Comparison of ENCODE assay signal across 26 mouse cellular contexts in the genomic region with DNA sequence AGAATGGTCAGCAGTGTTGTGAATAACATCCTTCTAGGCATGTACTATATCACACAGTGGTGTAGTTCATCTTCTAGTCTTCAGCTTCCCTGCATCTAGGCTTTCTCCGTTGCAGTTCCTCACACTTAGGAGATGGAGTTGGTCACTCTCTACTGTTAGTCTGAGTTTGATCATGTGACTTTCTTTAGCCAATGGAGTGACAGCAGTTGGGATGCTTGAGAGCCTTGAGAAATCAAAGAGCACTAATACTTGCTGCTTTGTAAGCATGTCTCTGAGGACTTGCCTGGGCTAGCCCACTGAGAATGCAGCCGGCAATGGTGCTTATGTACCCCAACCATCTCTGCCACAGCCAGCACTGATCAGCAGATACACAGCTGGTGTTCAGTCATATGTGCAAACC. TPM values are rescaled to one million over a fixed set of nuclear protein-coding genes. Genes with fewer than 3 reads are reported as not detected.
DNase-seq lines count a peak whose midpoint lies in the region; ATAC-seq and TF ChIP-seq lines count a peak whose summit lies in the region.
"Had no signal": no experiment of that assay in that cellular context is flagged by ENCODE, and none has a peak within 500 bp of the region (broad histone marks: within the 10 kb centered on the region; RNA-seq: fewer than 3 reads in every experiment).

No protein-coding gene starts in this region.

- peak; percentile 62 for DNase-seq in heart, embryonic 10.5 days (ENCODE audit: low spot score)
- DNase-seq in heart, postnatal 36 days, result no peak
- DNase-seq in CH12.LX (ENCODE audit: extremely low read depth) (peak; percentile 12), ES-E14 (ENCODE audit: low read depth, low spot score) (peak; percentile 6), ZHBTc4 (ENCODE audit: low read depth, low spot score) (peak; percentile 38)
- DNase-seq in embryo, embryonic 10.5 days (ENCODE audit: low spot score), result no peak
- no peak for DNase-seq in right cerebral cortex, postnatal 14 days
- DNase-seq: adrenal gland, adult 8-10 months; adrenal gland, postnatal 14 days; adrenal gland, postnatal 36 days; B cell, adult 2 months; cerebellum, adult 11-12 months; cerebellum, adult 2 months; cerebellum, adult 9-10 months; cerebellum, postnatal 10 days; cerebellum, postnatal 25 days; embryo, embryonic 11 days had no signal

- H3K9ac ChIP-seq in CH12.LX (ENCODE audit: insufficient read depth, low read depth) (no peak overlapping the region), ES-E14 (ENCODE audit: insufficient read depth, low read depth, low read length, poor library complexity, severe bottlenecking) (no peak overlapping the region)
- H3K9ac ChIP-seq: embryonic facial prominence, embryonic 13.5 days; embryonic facial prominence, embryonic 15.5 days; forebrain, embryonic 12.5 days had no signal

- H3K27me3 ChIP-seq in heart, embryonic 10.5 days (ENCODE audit: insufficient read depth, poor library complexity, severe bottlenecking), result no peaks in the 10 kb centered on the region
- H3K27me3 ChIP-seq in CH12.LX (replicated peaks), result no peaks in the 10 kb centered on the region
- H3K27me3 ChIP-seq: embryonic facial prominence, embryonic 13.5 days; embryonic facial prominence, embryonic 15.5 days; forebrain, embryonic 12.5 days had no signal

- no peaks in the 10 kb centered on the region for H3K36me3 ChIP-seq in heart, embryonic 10.5 days
- H3K36me3 ChIP-seq in CH12.LX (replicated peaks in 1 of 2; ENCODE audit: control insufficient read depth in 1 of 2, insufficient read depth in 1 of 2, low read length in 1 of 2) (no peaks in the 10 kb centered on the region), ES-E14 (ENCODE audit: control insufficient read depth, insufficient read depth, low read length, poor library complexity, severe bottlenecking) (no peaks in the 10 kb centered on the region)
- H3K36me3 ChIP-seq: embryonic facial prominence, embryonic 13.5 days; embryonic facial prominence, embryonic 15.5 days; forebrain, embryonic 10.5 days; forebrain, embryonic 12.5 days had no signal

- TF ChIP-seq RAD21 in CH12.LX (IDR thresholded peaks at IDR 0.05; ENCODE audit: low read depth, low read length), result no peak

- no peaks in the 10 kb centered on the region for H3K9me3 ChIP-seq in heart, embryonic 10.5 days
- H3K9me3 ChIP-seq in CH12.LX (replicated peaks; ENCODE audit: low read length) (no peaks in the 10 kb centered on the region), ES-E14 (ENCODE audit: control insufficient read depth, insufficient read depth, low read depth, low read length) (no peaks in the 10 kb centered on the region)
- H3K9me3 ChIP-seq: embryonic facial prominence, embryonic 13.5 days; embryonic facial prominence, embryonic 15.5 days; forebrain, embryonic 10.5 days; forebrain, embryonic 12.5 days had no signal

- TF ChIP-seq POLR2A in CH12.LX (IDR thresholded peaks at IDR 0.05; ENCODE audit: low read depth, low read length), result no peak

- TF ChIP-seq CTCF in CH12.LX (conservative IDR thresholded peaks at IDR 0.05 in 1 of 2, IDR thresholded peaks at IDR 0.05 in 1 of 2; ENCODE audit: low read depth in 2 of 2, low read length in 2 of 2), result no peak

- no peaks in the 10 kb centered on the region for H3K79me2 ChIP-seq in CH12.LX (replicated peaks; ENCODE audit: control insufficient read depth, extremely low read depth, insufficient read depth, poor library complexity, severe bottlenecking)

- H3K4me1 ChIP-seq in heart, embryonic 10.5 days, result no peaks in the 10 kb centered on the region
- peaks cover 6 to 10% of the 10 kb centered on the region in 2 experiments; a peak in 2 of 4 replicates for H3K4me1 ChIP-seq in CH12.LX (ENCODE audit: control insufficient read depth in 1 of 2, insufficient read depth in 2 of 2)
- no peaks in the 10 kb centered on the region for H3K4me1 ChIP-seq in ES-E14 (ENCODE audit: control insufficient read depth in 2 of 2, insufficient read depth in 2 of 2, low read length in 2 of 2, poor library complexity in 1 of 2)
- H3K4me1 ChIP-seq: embryonic facial prominence, embryonic 13.5 days; embryonic facial prominence, embryonic 15.5 days; forebrain, embryonic 10.5 days; forebrain, embryonic 12.5 days had no signal

- no peak overlapping the region for H3K27ac ChIP-seq in heart, embryonic 10.5 days
- H3K27ac ChIP-seq in CH12.LX (ENCODE audit: insufficient read depth, low read depth) (no peak overlapping the region), ES-E14 (ENCODE audit: insufficient read depth, low read depth, low read length, poor library complexity, severe bottlenecking) (no peak overlapping the region)
- H3K27ac ChIP-seq: embryonic facial prominence, embryonic 13.5 days; embryonic facial prominence, embryonic 15.5 days; forebrain, embryonic 10.5 days; forebrain, embryonic 12.5 days had no signal

- in situ Hi-C loops in CH12.LX (cut with MboI; ENCODE audit: low pct_ligation_motif_present, low pct_unique_long_range_greater_than_20kb, low sequenced_read_pairs) (loop anchor here (25.0 kb wide), 1 partner anchor 100 kb away; no protein-coding TSS in a partner anchor), ES-E14 (cut with MboI; ENCODE audit: low sequenced_read_pairs in 2 of 2, unreplicated experiment in 2 of 2) (no loop called here)

- peak overlapping the region; percentile 37 for H3K4me2 ChIP-seq in CH12.LX (ENCODE audit: insufficient read depth, low read depth, poor library complexity, severe bottlenecking)
- H3K4me2 ChIP-seq: embryonic facial prominence, embryonic 13.5 days; embryonic facial prominence, embryonic 15.5 days; forebrain, embryonic 12.5 days had no signal

- WGBS in heart, embryonic 10.5 days, result 75% methylated on average over 2 of the region's 2 CpGs

- H3K4me3 ChIP-seq in heart, embryonic 10.5 days, result no peak overlapping the region
- H3K4me3 ChIP-seq in CH12.LX (replicated peaks in 1 of 3; ENCODE audit: low read depth in 2 of 3, low read length in 2 of 3, poor library complexity in 1 of 3), result no peak overlapping the region
- H3K4me3 ChIP-seq in ES-E14 (ENCODE audit: insufficient read depth in 1 of 2, low read depth in 1 of 2, low read length in 2 of 2, poor library complexity in 1 of 2, severe bottlenecking in 1 of 2), result no peak overlapping the region
- H3K4me3 ChIP-seq: embryonic facial prominence, embryonic 13.5 days; embryonic facial prominence, embryonic 15.5 days; erythroblast, embryonic 14.5 days; forebrain, embryonic 10.5 days; forebrain, embryonic 12.5 days had no signal

- intact Hi-C loops in heart, postnatal 36 days (cut with DNase I), result no loop called here

- TF ChIP-seq EP300 in CH12.LX (IDR thresholded peaks at IDR 0.05; ENCODE audit: low read length), result no peak

- ATAC-seq in activated CD4-positive, CD25-positive, alpha-beta regulatory T cell, adult 4 months, result no peak
- ATAC-seq: CD4-positive, CD25-positive, alpha-beta regulatory T cell, adult 4 months; forebrain, embryonic 14.5 days; forebrain, embryonic 16.5 days had no signal

- dilution Hi-C loops in CH12.LX (cut with MboI; ENCODE audit: extremely low pct_ligation_motif_present, extremely low pct_unique_long_range_greater_than_20kb, low sequenced_read_pairs), result no loop called here

TF ChIP-seq in CH12.LX, 34 proteins besides CTCF, POLR2A, EP300 and RAD21:
- TF ChIP-seq USF2 (conservative IDR thresholded peaks at IDR 0.05; ENCODE audit: low read depth, low read length), result peak; percentile 80
- TF ChIP-seq MAX (IDR thresholded peaks at IDR 0.05; ENCODE audit: low read length), result peak; percentile 79
- TF ChIP-seq JUN (IDR thresholded peaks at IDR 0.05; ENCODE audit: insufficient read depth, low read depth, low read length), result no peak
- no peak for TF ChIP-seq NELFE (IDR thresholded peaks at IDR 0.05; ENCODE audit: low read depth, low read length)
- TF ChIP-seq USF1 (IDR thresholded peaks at IDR 0.05; ENCODE audit: low read depth, low read length), result peak; percentile 72

TF ChIP-seq in ES-E14, 5 proteins besides CTCF, POLR2A, EP300 and RAD21:
- no peak for TF ChIP-seq ZNF384 (IDR thresholded peaks at IDR 0.05; ENCODE audit: low read depth, low read length)
- no peak for TF ChIP-seq HCFC1 (IDR thresholded peaks at IDR 0.05; ENCODE audit: borderline replicate concordance, insufficient read depth, low read length)
- no peak for TF ChIP-seq MAFK (IDR thresholded peaks at IDR 0.05; ENCODE audit: insufficient read depth, low read depth, low read length)
- no peak for TF ChIP-seq CHD2 (IDR thresholded peaks at IDR 0.05; ENCODE audit: low read depth, low read length)
- TF ChIP-seq ZC3H11A (IDR thresholded peaks at IDR 0.05; ENCODE audit: borderline replicate concordance, low read depth, low read length), result no peak

RNA-seq across cellular contexts. Expression of a gene that starts 43.2 kb away (rescaled TPM):
- 1.1 and 1.2 TPM in 2 replicates for polyA plus RNA-seq in heart, embryonic 10.5 days (2016; fragmentation: Nextera tagmentation; extraction: Ambion mirVana)
- total RNA-seq in heart, postnatal 36 days (2021), result under 1 TPM; 0.16 to 0.25 TPM
- total RNA-seq in CH12.LX (2012; rRNA removed) (1.3 and 1.7 TPM in 2 replicates), CH12.LX (2014; rRNA removed) (3.1 and 3.2 TPM in 2 replicates), ES-E14 (2012; rRNA removed) (5.4 and 6.9 TPM in 2 replicates)
- polyA plus RNA-seq in CH12.LX (2012; ENCODE audit: insufficient read length, low read depth), result 0.91 and 1.2 TPM in 2 replicates
- polyA plus RNA-seq in activated CD4-positive, CD25-positive, alpha-beta regulatory T cell, adult 4 months (2017; shearing (Covaris generic)), result 1 to 10 TPM in 1 of 2 experiments, under 1 TPM in 1; 0.94 to 1.4 TPM

Comparison
In these comparisons a context has a peak if more than half of its experiments do, and no peak if none do; other contexts are left out.
1. DNase-seq: peak in heart, embryonic 10.5 days (single experiment), CH12.LX (single experiment), ES-E14 (single experiment) and ZHBTc4 (single experiment); none in heart, postnatal 36 days (0 of 2), embryo, embryonic 10.5 days (single experiment) and right cerebral cortex, postnatal 14 days (single experiment).